Comparison of ENCODE assay signal across 21 mouse cellular contexts in genomic region chr7:107241371-107241883, GRCm38 (mm10). TPM values are rescaled to one million over a fixed set of nuclear protein-coding genes. Genes with fewer than 3 reads are reported as not detected.
"Had no signal": no experiment of that assay in that cellular context is flagged by ENCODE, and none has a peak within 500 bp of the region (broad histone marks: within the 10 kb centered on the region; RNA-seq: fewer than 3 reads in every experiment).

No protein-coding gene starts in this region.

- H3K36me3 ChIP-seq: limb, embryonic 13.5 days; midbrain, embryonic 12.5 days; neural tube, embryonic 13.5 days had no signal

- H3K4me3 ChIP-seq: layer of hippocampus, adult 2 months; limb, embryonic 13.5 days; midbrain, embryonic 12.5 days; neural tube, embryonic 13.5 days had no signal

- H3K4me1 ChIP-seq: limb, embryonic 13.5 days; neural tube, embryonic 13.5 days had no signal

- H3K9me3 ChIP-seq: limb, embryonic 13.5 days; midbrain, embryonic 12.5 days; neural tube, embryonic 13.5 days had no signal

- H3K9ac ChIP-seq: limb, embryonic 13.5 days; liver, embryonic 14.5 days; midbrain, embryonic 12.5 days; neural tube, embryonic 13.5 days had no signal

- H3K27me3 ChIP-seq: limb, embryonic 13.5 days; midbrain, embryonic 12.5 days; neural tube, embryonic 13.5 days had no signal

- H3K4me2 ChIP-seq: limb, embryonic 13.5 days; midbrain, embryonic 12.5 days; neural tube, embryonic 13.5 days had no signal

- H3K27ac ChIP-seq: layer of hippocampus, adult 2 months; limb, embryonic 13.5 days; liver, embryonic 14.5 days; midbrain, embryonic 12.5 days; neural tube, embryonic 13.5 days had no signal

- DNase-seq: kidney, postnatal 10 days; kidney, postnatal 4 days; left cerebral cortex, postnatal 4 days; lung, adult 18-20 months; right cerebral cortex, postnatal 25 days; thymus, postnatal 36 days had no signal

RNA-seq across cellular contexts. Expression of gene Rbmxl2, which starts 32.2 kb away (rescaled TPM):
- total RNA-seq: layer of hippocampus, adult 2 months; layer of hippocampus, postnatal 10 days; left cerebral cortex, adult 18-20 months; left cerebral cortex, postnatal 10 days; left cerebral cortex, postnatal 4 days; liver, adult 2 months; megakaryocyte-erythroid progenitor cell, adult 5-6 weeks had no signal
- polyA plus RNA-seq: kidney, embryonic 14.5 days; limb, embryonic 13.5 days; liver, adult 2 months; liver, embryonic 14.5 days; lung, embryonic 16.5 days; midbrain, embryonic 12.5 days; neural tube, embryonic 13.5 days; small intestine, adult 2 months; stomach, embryonic 16.5 days; thymus, postnatal 0 days had no signal
